Mouse (Mus musculus): ENCODE measurements around the gene P2ry6. TPM values are rescaled to one million over a fixed set of nuclear protein-coding genes. Genes with fewer than 3 reads are reported as not detected.

Gene P2ry6
- total RNA-seq, 2 experiments from 2014 or later: 3.9 to 5.6 TPM

Other genes with a start within 250 kb of the P2ry6 start
- gene Relt, start 111.2 kb downstream of the P2ry6 start, total RNA-seq (2021): 10 to 100 TPM; 10.1 to 10.4 TPM
- gene Arhgef17, start 42.5 kb downstream of the P2ry6 start, total RNA-seq (2021): 100 to 1,000 TPM; 140 to 146 TPM
- 1 to 10 TPM in 1 of 2 experiments, under 1 TPM in 1; 0.62 to 1.3 TPM for gene P2ry2, start 38.2 kb upstream of the P2ry6 start, total RNA-seq (2021)
- gene Fchsd2, start 118.2 kb upstream of the P2ry6 start, total RNA-seq (2021): 10 to 100 TPM; 33.0 to 41.8 TPM